Mouse (Mus musculus) liver, postnatal 0 days (tissue): Measurements from ENCODE around the gene Zfp383.

Source experiments
- CTCF ChIP-seq: sonication (generic); IDR thresholded peaks from 2 replicates; pipeline ENCODE4 v1.5.1; 2016; ENCODE audit warnings: antibody characterized with exemption, low read depth
- EP300 ChIP-seq: IDR thresholded peaks from 2 replicates; pipeline ENCODE4 v1.6.1; 2016; ENCODE audit warnings: antibody characterized with exemption, low read depth, mild to moderate bottlenecking

- TF ChIP-seq CTCF (no peak), EP300 (no peak)
Observed at GRCm38 (mm10) chr7:29959004-29959403, 51.0 kb downstream of the Zfp383 start.
